Mouse (Mus musculus): ENCODE data around the gene Zfp81.
"Not testable (repeated sequence)": the region's sequence is repeated elsewhere in the genome, so short reads cannot be mapped to it uniquely, and the experiment has no call there.

Zfp81 gene

GRCm38 (mm10) chr17:33358411-33359384, at the start of gene Zfp81:
Gene Zfp81, minus strand, starts transcription at chr17:33358878.
- peak; percentile 96 for DNase-seq (ENCODE audit: low read depth, low spot score)

- DNase-seq (ENCODE audit: low read depth, low spot score) = peak; percentile 99
These were observed 35.7 kb upstream of the Zfp81 start, which contains the start of gene Zfp101 for GRCm38 (mm10) chr17:33394182-33395034. Gene Zfp101, minus strand, starts transcription at chr17:33394641.

GRCm38 (mm10) chr17:33392271-33392670, 33.6 kb upstream of the Zfp81 start:
- DNase-seq (ENCODE audit: low read depth, low spot score) = no peak

GRCm38 (mm10) chr17:33385705-33386104, 27.0 kb upstream of the Zfp81 start:
- DNase-seq (ENCODE audit: low read depth, low spot score) = no peak

GRCm38 (mm10) chr17:33372795-33373194, 14.1 kb upstream of the Zfp81 start:
- no peak for DNase-seq (ENCODE audit: low read depth, low spot score)

DNA sequence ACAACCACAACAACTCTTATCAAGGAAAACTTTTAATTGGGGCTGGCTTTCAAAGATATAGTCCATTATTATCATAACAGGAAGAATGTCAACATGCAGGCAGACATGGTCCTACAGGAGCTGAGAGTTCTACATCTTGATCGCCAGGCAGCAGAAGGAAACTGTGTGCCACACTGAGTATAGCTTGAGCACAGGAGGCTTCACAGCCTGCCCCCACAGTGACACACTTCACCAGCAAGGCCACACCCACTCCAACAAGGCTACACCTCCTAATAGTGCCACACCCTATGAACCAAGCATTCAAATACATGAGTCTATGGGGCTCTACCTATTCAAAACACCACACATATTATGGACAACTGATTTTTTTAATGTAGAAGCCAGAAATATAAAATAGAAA, 5.7 kb downstream of the Zfp81 start:
- no peak for DNase-seq (ENCODE audit: low read depth, low spot score)

DNA sequence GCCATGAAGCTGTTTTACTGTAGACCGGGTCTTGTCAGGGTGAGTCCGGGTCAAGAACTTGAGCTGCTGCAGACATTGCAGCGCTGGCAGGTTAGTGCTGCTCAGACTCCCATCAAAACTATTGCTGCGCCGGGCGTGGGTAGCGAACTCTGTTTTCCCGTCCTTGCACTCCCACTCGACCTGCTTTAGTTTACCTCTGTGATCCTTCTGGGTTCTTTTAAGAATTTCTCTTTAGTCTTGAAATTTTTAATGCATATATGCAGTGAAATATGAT, 68.9 kb downstream of the Zfp81 start:
- not testable (repeated sequence) for DNase-seq (ENCODE audit: low read depth, low spot score)

- DNase-seq (ENCODE audit: low read depth, low spot score) = not testable (repeated sequence)
These were observed 69.4 kb downstream of the Zfp81 start, which contains the start of gene Zfp955b for GRCm38 (mm10) chr17:33289039-33289875. Gene Zfp955b, plus strand, starts transcription at chr17:33289544.

All from 3T3-L1 (cell line).